Mouse (Mus musculus): Measurements from ENCODE around the gene Rbm42. TPM values are rescaled to one million over a fixed set of nuclear protein-coding genes. Genes with fewer than 3 reads are reported as not detected.

Gene Rbm42
- total RNA-seq (2014; rRNA removed; ENCODE audit: low replicate concordance) (93.4 and 114 TPM in 2 replicates), polyA plus RNA-seq (2015; fragmentation: Nextera tagmentation; extraction: Ambion mirVana) (71.3 and 71.6 TPM in 2 replicates)

DNA sequence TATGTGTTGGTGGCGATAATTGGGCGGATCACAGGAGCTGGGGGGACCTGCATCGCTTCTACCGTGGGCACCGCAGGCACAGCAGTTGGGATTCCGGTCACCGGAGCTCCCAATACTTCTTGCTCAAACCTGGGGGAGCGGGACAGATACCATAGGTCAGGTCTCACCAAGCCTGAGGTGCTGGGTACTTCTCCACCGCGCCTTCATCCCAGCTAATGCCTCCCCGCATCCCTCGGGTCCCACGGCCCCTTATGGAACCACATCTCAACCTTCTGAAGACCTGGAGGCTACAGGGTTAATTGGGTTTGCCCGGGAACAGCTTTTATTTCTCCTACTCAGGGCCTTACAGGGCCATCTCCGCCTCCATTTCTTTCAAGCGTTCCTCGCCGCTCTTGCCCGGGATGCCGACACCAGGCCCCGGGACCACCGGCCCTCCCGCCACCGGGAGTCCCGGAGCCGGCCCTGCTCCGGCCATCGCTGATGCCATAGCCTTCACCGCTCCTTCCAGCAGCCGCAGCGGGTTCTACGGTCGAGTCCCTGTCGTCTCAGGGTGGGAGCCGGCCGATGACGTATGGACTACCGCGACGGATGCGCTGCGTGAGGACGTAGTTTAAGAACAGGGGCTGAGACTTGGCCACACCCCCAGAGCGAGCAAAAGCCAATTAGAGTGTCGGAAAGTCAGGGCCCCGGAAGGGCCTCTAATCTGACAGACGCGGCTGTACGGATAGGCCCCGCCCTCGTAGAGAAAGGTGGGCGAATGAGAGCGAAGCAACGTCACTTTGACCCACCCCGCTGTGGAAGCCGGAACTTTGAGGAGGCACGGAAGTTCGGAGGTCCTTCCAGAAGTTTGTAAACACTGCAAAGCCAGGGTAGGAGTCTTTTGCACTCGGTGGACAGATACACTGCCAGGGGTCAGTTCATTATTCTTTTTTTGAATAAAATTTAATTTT lies at the start of gene Rbm42:
Gene Rbm42 (minus strand): TSS at position 727 of the 950 bp plus-strand sequence.
- no peak for TF ChIP-seq EP300 (IDR thresholded peaks at IDR 0.05; ENCODE audit: low read depth)
- TF ChIP-seq CTCF (IDR thresholded peaks at IDR 0.05; ENCODE audit: low read depth): no peak
- Histone ChIP-seq H3K27me3 (ENCODE audit: control insufficient read depth, insufficient read depth, low read length) (no peaks in the 10 kb centered on the region), H3K9me3 (replicated peaks; ENCODE audit: control insufficient read depth, low read length) (no peaks in the 10 kb centered on the region), H3K4me2 (ENCODE audit: low read depth, low read length) (peak within 1 kb of the TSS; percentile 93), H3K27ac (ENCODE audit: low read depth) (peak within 1 kb of the TSS; percentile 79), H3K9ac (replicated peaks; ENCODE audit: low read depth, low read length) (peak within 1 kb of the TSS; percentile 95), H3K4me1 (ENCODE audit: control insufficient read depth, insufficient read depth) (peaks cover 8% of the 10 kb centered on the region; the same call in 1 of the 2 replicates), H3K36me3 (replicated peaks; ENCODE audit: control insufficient read depth, insufficient read depth, low read length) (peaks cover 42% of the 10 kb centered on the region), H3K4me3 (ENCODE audit: low read depth, low read length) (peak within 1 kb of the TSS; percentile 99)
- ATAC-seq (ENCODE audit: insufficient read depth, low read depth) (peak; percentile 100), DNase-seq (ENCODE audit: low spot score) (peak; percentile 98)
- WGBS: under 1% methylated on average over 59 of the region's 59 CpGs

- Histone ChIP-seq H3K27ac (ENCODE audit: low read depth) (0 out of 2 replicates have a peak within 1 kb of the TSS, but pooled peaks have one; percentile 6), H3K36me3 (replicated peaks; ENCODE audit: control insufficient read depth, insufficient read depth, low read length) (no peaks in the 10 kb centered on the region), H3K4me2 (ENCODE audit: low read depth, low read length) (no peak within 1 kb of the TSS), H3K9ac (replicated peaks; ENCODE audit: low read depth, low read length) (no peak within 1 kb of the TSS), H3K4me3 (ENCODE audit: low read depth, low read length) (no peak within 1 kb of the TSS), H3K27me3 (ENCODE audit: control insufficient read depth, insufficient read depth, low read length) (no peaks in the 10 kb centered on the region), H3K4me1 (ENCODE audit: control insufficient read depth, insufficient read depth) (0 out of 2 replicates have a peak, but pooled peaks cover 3% of the 10 kb centered on the region), H3K9me3 (replicated peaks; ENCODE audit: control insufficient read depth, low read length) (no peaks in the 10 kb centered on the region)
- peak; percentile 61 for DNase-seq (ENCODE audit: low spot score)
- TF ChIP-seq CTCF (IDR thresholded peaks at IDR 0.05; ENCODE audit: low read depth) (no peak), EP300 (IDR thresholded peaks at IDR 0.05; ENCODE audit: low read depth) (no peak)
- WGBS: 48% methylated on average over 9 of the region's 9 CpGs
- ATAC-seq (ENCODE audit: insufficient read depth, low read depth): peak; percentile 58
Observed at GRCm38 (mm10) chr7:30698589-30698988, 48.5 kb upstream of the Rbm42 start, which contains the start of gene 2200002J24Rik. Gene 2200002J24Rik (plus strand): TSS chr7:30698926.

DNA sequence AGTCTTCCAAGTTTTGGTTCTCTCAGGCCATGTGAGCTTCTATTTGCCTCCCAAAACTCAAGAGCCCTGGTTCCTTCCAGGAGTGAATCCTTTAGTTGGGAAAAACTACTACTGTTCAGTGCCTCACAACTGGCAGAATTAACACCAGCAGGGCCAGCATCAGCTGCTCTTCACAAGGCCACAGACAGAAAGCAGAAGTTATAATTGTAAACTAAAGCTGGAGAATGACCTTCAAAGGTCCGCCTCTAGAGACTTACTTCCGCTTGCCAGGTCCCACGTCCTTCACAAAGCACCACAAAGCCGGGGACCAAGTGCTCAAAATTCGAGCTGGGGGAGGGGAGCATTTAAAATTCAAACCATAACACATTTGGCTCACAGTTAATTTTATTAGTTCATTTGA lies 48.0 kb upstream of the Rbm42 start:
- no peak overlapping the region for H3K4me3 ChIP-seq (ENCODE audit: low read depth, low read length)
- H3K4me2 ChIP-seq (ENCODE audit: low read depth, low read length): no peak overlapping the region
- ATAC-seq (ENCODE audit: insufficient read depth, low read depth) (no peak), DNase-seq (ENCODE audit: low spot score) (peak; percentile 30)
- no peaks in the 10 kb centered on the region for H3K36me3 ChIP-seq (replicated peaks; ENCODE audit: control insufficient read depth, insufficient read depth, low read length)
- H3K27me3 ChIP-seq (ENCODE audit: control insufficient read depth, insufficient read depth, low read length): no peaks in the 10 kb centered on the region
- WGBS: 48% methylated on average over 5 of the region's 5 CpGs
- no peak for TF ChIP-seq EP300 (IDR thresholded peaks at IDR 0.05; ENCODE audit: low read depth)
- TF ChIP-seq CTCF (IDR thresholded peaks at IDR 0.05; ENCODE audit: low read depth): no peak
- H3K4me1 ChIP-seq (ENCODE audit: control insufficient read depth, insufficient read depth): 0 out of 2 replicates have a peak, but pooled peaks cover 3% of the 10 kb centered on the region
- no peaks in the 10 kb centered on the region for H3K9me3 ChIP-seq (replicated peaks; ENCODE audit: control insufficient read depth, low read length)
- H3K9ac ChIP-seq (replicated peaks; ENCODE audit: low read depth, low read length): no peak overlapping the region
- 0 out of 2 replicates have a peak overlapping the region, but pooled peaks have one; percentile 6 for H3K27ac ChIP-seq (ENCODE audit: low read depth)

GRCm38 (mm10) chr7:30688325-30688724 lies 38.2 kb upstream of the Rbm42 start:
- ATAC-seq (ENCODE audit: insufficient read depth, low read depth) (no peak), DNase-seq (ENCODE audit: low spot score) (no peak)
- Histone ChIP-seq H3K36me3 (replicated peaks; ENCODE audit: control insufficient read depth, insufficient read depth, low read length) (no peaks in the 10 kb centered on the region), H3K27ac (ENCODE audit: low read depth) (no peak overlapping the region), H3K9me3 (replicated peaks; ENCODE audit: control insufficient read depth, low read length) (no peaks in the 10 kb centered on the region), H3K4me3 (ENCODE audit: low read depth, low read length) (no peak overlapping the region), H3K4me1 (ENCODE audit: control insufficient read depth, insufficient read depth) (no peaks in the 10 kb centered on the region), H3K4me2 (ENCODE audit: low read depth, low read length) (no peak overlapping the region), H3K27me3 (ENCODE audit: control insufficient read depth, insufficient read depth, low read length) (no peaks in the 10 kb centered on the region), H3K9ac (replicated peaks; ENCODE audit: low read depth, low read length) (no peak overlapping the region)
- WGBS: 76% methylated on average over 6 of the region's 6 CpGs
- TF ChIP-seq CTCF (IDR thresholded peaks at IDR 0.05; ENCODE audit: low read depth) (no peak), EP300 (IDR thresholded peaks at IDR 0.05; ENCODE audit: low read depth) (no peak)

DNA sequence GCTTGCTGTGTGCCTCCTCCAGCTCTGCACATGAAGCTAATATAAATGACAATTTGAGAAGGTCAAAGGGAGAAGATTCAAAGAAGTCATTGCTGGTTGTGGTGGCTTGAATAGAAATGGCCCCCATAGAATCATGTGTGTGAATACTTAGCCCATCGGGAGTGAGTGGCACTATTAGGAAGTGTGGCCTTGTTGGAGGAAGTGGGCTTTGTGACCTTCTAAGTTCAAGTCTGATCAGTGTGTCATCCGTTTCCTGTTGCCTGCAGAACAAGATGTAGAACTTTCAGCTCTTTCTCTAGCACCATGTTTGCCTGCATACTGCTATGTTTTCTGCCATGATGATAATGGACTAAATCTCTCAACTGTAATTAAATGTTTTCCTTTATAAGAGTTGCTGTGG lies 33.3 kb upstream of the Rbm42 start:
- H3K27ac ChIP-seq (ENCODE audit: low read depth): no peak overlapping the region
- DNase-seq (ENCODE audit: low spot score) (no peak), ATAC-seq (ENCODE audit: insufficient read depth, low read depth) (no peak)
- no peak overlapping the region for H3K4me2 ChIP-seq (ENCODE audit: low read depth, low read length)
- H3K9ac ChIP-seq (replicated peaks; ENCODE audit: low read depth, low read length): no peak overlapping the region
- H3K36me3 ChIP-seq (replicated peaks; ENCODE audit: control insufficient read depth, insufficient read depth, low read length): no peaks in the 10 kb centered on the region
- no peak overlapping the region for H3K4me3 ChIP-seq (ENCODE audit: low read depth, low read length)
- WGBS: 69% methylated on average over 2 of the region's 2 CpGs
- no peaks in the 10 kb centered on the region for H3K4me1 ChIP-seq (ENCODE audit: control insufficient read depth, insufficient read depth)
- TF ChIP-seq EP300 (IDR thresholded peaks at IDR 0.05; ENCODE audit: low read depth): no peak
- no peak for TF ChIP-seq CTCF (IDR thresholded peaks at IDR 0.05; ENCODE audit: low read depth)
- H3K9me3 ChIP-seq (replicated peaks; ENCODE audit: control insufficient read depth, low read length): no peaks in the 10 kb centered on the region
- H3K27me3 ChIP-seq (ENCODE audit: control insufficient read depth, insufficient read depth, low read length): no peaks in the 10 kb centered on the region

Measured in heart, postnatal 0 days (tissue).